Comparison of ENCODE assay signal across 8 mouse cellular contexts in the genomic region with DNA sequence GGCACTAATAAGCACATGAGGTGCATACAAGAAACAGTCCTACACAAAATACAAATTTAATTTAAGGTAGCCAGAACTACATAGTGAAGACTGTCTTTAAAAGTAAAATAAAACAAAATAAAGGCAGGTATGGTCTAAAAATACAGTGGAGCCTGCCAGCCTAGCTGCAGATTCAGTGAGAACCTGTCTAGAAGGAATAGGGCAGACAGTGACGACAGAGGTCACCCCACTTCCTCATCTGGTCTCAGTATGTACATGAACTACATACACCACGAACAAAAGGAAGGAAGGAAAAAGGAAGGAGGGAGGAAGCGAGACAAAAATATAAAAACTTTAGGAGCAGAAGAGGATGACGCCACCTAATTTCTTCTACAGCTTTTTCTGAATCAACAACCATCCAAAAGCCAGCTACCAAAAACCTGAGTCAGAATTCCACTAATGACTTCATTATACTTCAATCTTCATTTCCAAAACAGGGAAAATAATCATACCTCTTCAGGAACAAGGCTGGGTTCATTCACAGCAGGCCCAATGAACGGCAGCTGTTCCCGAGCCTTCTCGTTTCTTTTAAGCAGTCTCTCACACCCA. TPM values are rescaled to one million over a fixed set of nuclear protein-coding genes. Genes with fewer than 3 reads are reported as not detected.
DNase-seq lines count a peak whose midpoint lies in the region; ATAC-seq lines count a peak whose summit lies in the region.

No protein-coding gene starts in this region.

- ATAC-seq in kidney, embryonic 16.5 days (ENCODE audit: low FRiP score, low TSS enrichment), result no peak
- ATAC-seq in activated CD4-positive, CD25-positive, alpha-beta regulatory T cell, adult 4 months, result peak; percentile 24
- no peak for ATAC-seq in limb, embryonic 15.5 days (ENCODE audit: insufficient number of reproducible peaks, low FRiP score, low TSS enrichment, low read depth)

- peak overlapping the region; percentile 48; the same call in 1 of the 2 replicates for H3K27ac ChIP-seq in kidney, embryonic 16.5 days (ENCODE audit: low read length)
- H3K27ac ChIP-seq in limb, embryonic 15.5 days, result 0 out of 2 replicates have a peak overlapping the region, but pooled peaks have one; percentile 1

- peaks cover 49% of the 10 kb centered on the region for H3K4me1 ChIP-seq in kidney, embryonic 16.5 days (ENCODE audit: insufficient read depth, low read length)
- peaks cover 47% of the 10 kb centered on the region for H3K4me1 ChIP-seq in limb, embryonic 15.5 days

- H3K27me3 ChIP-seq in kidney, embryonic 16.5 days (ENCODE audit: insufficient read depth, low read length), result no peaks in the 10 kb centered on the region
- H3K27me3 ChIP-seq in limb, embryonic 15.5 days, result no peaks in the 10 kb centered on the region

- no peak overlapping the region for H3K4me3 ChIP-seq in kidney, embryonic 16.5 days (ENCODE audit: low read length)
- no peak overlapping the region for H3K4me3 ChIP-seq in limb, embryonic 15.5 days

- H3K9me3 ChIP-seq in kidney, embryonic 16.5 days (ENCODE audit: low read length), result no peaks in the 10 kb centered on the region
- H3K9me3 ChIP-seq in limb, embryonic 15.5 days, result no peaks in the 10 kb centered on the region

- no peak overlapping the region for H3K9ac ChIP-seq in kidney, embryonic 16.5 days (replicated peaks; ENCODE audit: low read length)
- no peak overlapping the region for H3K9ac ChIP-seq in limb, embryonic 15.5 days

- peaks cover 3% of the 10 kb centered on the region for H3K36me3 ChIP-seq in kidney, embryonic 16.5 days (ENCODE audit: insufficient read depth, low read length)
- H3K36me3 ChIP-seq in limb, embryonic 15.5 days, result no peaks in the 10 kb centered on the region; the same call in 1 of the 2 replicates

- H3K4me2 ChIP-seq in kidney, embryonic 16.5 days (replicated peaks; ENCODE audit: low read depth, low read length), result no peak overlapping the region
- H3K4me2 ChIP-seq in limb, embryonic 15.5 days, result no peak overlapping the region

- DNase-seq in kidney, postnatal 25 days, result no peak
- DNase-seq in B cell, adult 2 months, result peak; percentile 71 to 81
- no peak for DNase-seq in gastrocnemius, adult 18-20 months (ENCODE audit: low spot score)
- no peak for DNase-seq in right cerebral cortex, postnatal 25 days
- DNase-seq in layer of hippocampus, adult 11-12 months (ENCODE audit: low spot score), result no peak

- WGBS in kidney, embryonic 16.5 days, result 68% methylated on average over 7 of the region's 7 CpGs
- 53% methylated on average over 7 of the region's 7 CpGs for WGBS in limb, embryonic 15.5 days

RNA-seq across cellular contexts. Expression of a gene that starts 10.0 kb away (rescaled TPM):
- 45.3 and 59.0 TPM in 2 replicates for polyA plus RNA-seq in kidney, embryonic 16.5 days (2015; fragmentation: Nextera tagmentation; extraction: Ambion mirVana)
- polyA plus RNA-seq in activated CD4-positive, CD25-positive, alpha-beta regulatory T cell, adult 4 months (2017; shearing (Covaris generic)), result 100 to 1,000 TPM; 136 to 151 TPM
- polyA plus RNA-seq in limb, embryonic 15.5 days (2015; fragmentation: Nextera tagmentation; extraction: Ambion mirVana), result 48.6 and 51.7 TPM in 2 replicates
- 10 to 100 TPM; 29.8 to 39.6 TPM for total RNA-seq in gastrocnemius, adult 18-20 months (2021)

Comparison
In these comparisons a context has a peak if more than half of its experiments do, and no peak if none do; other contexts are left out.
1. DNase-seq: peak in B cell, adult 2 months (2 of 2); none in kidney, postnatal 25 days (0 of 2), gastrocnemius, adult 18-20 months (single experiment), right cerebral cortex, postnatal 25 days (single experiment) and layer of hippocampus, adult 11-12 months (single experiment).